Mouse (Mus musculus) CH12.LX (cell line): ENCODE data around the gene Lin7c. TPM values are rescaled to one million over a fixed set of nuclear protein-coding genes. Genes with fewer than 3 reads are reported as not detected.

ENCODE experiments used
- DNase-seq: peaks from one replicate; pipeline ENCODE4 v3.0.0-alpha.2; 2013; ENCODE audit errors: extremely low read depth
- H3K27ac ChIP-seq: 2 replicates; pipeline ENCODE4 v1.5.1; 2012; ENCODE audit warnings: low read depth, mild to moderate bottlenecking, control low read depth, moderate library complexity; ENCODE audit not compliant: insufficient read depth
- H3K27me3 ChIP-seq: replicated peaks from 2 replicates; pipeline ENCODE3; 2012; ENCODE audit warnings: inconsistent platforms
- H3K36me3 ChIP-seq, 2 experiments: replicated peaks in 1 of 2; 2 replicates each; pipeline versions ENCODE3 to v1.6.1; 2012; ENCODE audit warnings: inconsistent platforms in 1 of 2, low read length in 1 of 2, mild to moderate bottlenecking in 1 of 2, mixed read lengths in 1 of 2, moderate library complexity in 1 of 2; ENCODE audit not compliant: control insufficient read depth in 1 of 2, insufficient read depth in 1 of 2
- H3K4me1 ChIP-seq, 2 experiments: 2 replicates each; pipeline ENCODE4 v1.6.1; 2012; ENCODE audit warnings: inconsistent platforms in 1 of 2, moderate library complexity in 1 of 2; ENCODE audit not compliant: insufficient read depth in 2 of 2, control insufficient read depth in 1 of 2
- H3K4me2 ChIP-seq: 2 replicates; pipeline ENCODE4 v1.6.1; 2012; ENCODE audit warnings: low read depth, mild to moderate bottlenecking, control low read depth; ENCODE audit not compliant: poor library complexity, insufficient read depth, severe bottlenecking
- H3K4me3 ChIP-seq, 3 experiments: fragments of 150-350 bp in 1 of 3; sonication (generic) in 1 of 3; replicated peaks in 1 of 3; 2 replicates each; pipeline versions ENCODE3 to v1.5.1; 2011 to 2012; ENCODE audit warnings: low read depth in 2 of 3, low read length in 2 of 3, mild to moderate bottlenecking in 2 of 3, moderate library complexity in 2 of 3, control low read depth in 1 of 3, improper control_type of control experiment in 1 of 3, inconsistent platforms in 1 of 3, mixed read lengths in 1 of 3; ENCODE audit not compliant: poor library complexity in 1 of 3
- H3K79me2 ChIP-seq: replicated peaks from 2 replicates; pipeline ENCODE4 v1.6.1; 2012; ENCODE audit warnings: mild to moderate bottlenecking, moderate library complexity; ENCODE audit not compliant: control insufficient read depth, poor library complexity, insufficient read depth, severe bottlenecking; ENCODE audit errors: extremely low read depth
- H3K9ac ChIP-seq: 2 replicates; pipeline ENCODE4 v1.6.1; 2012; ENCODE audit warnings: low read depth, mild to moderate bottlenecking, control low read depth, moderate library complexity; ENCODE audit not compliant: insufficient read depth
- H3K9me3 ChIP-seq: replicated peaks from 2 replicates; pipeline ENCODE3; 2012; ENCODE audit warnings: low read length, inconsistent platforms, mixed read lengths
- BHLHE40 ChIP-seq: IDR thresholded peaks from 2 replicates; pipeline ENCODE4 v1.6.1; 2011; ENCODE audit warnings: mild to moderate bottlenecking, low read depth, low read length, improper control_type of control experiment
- ETS1 ChIP-seq: conservative IDR thresholded peaks from 2 replicates; pipeline ENCODE4 v1.6.1; 2012; ENCODE audit warnings: low read depth, mild to moderate bottlenecking, inconsistent platforms, low read length, improper control_type of control experiment, moderate library complexity
- HCFC1 ChIP-seq: IDR thresholded peaks from 2 replicates; pipeline ENCODE4 v1.6.1; 2012; ENCODE audit warnings: low read depth, mild to moderate bottlenecking, inconsistent platforms, low read length, improper control_type of control experiment
- IRF4 ChIP-seq: IDR thresholded peaks from 2 replicates; pipeline ENCODE4 v1.6.1; 2014; ENCODE audit warnings: low read depth, mild to moderate bottlenecking, inconsistent platforms, low read length, improper control_type of control experiment
- MAZ ChIP-seq: IDR thresholded peaks from 2 replicates; pipeline ENCODE4 v1.6.1; 2012; ENCODE audit warnings: low read depth, mild to moderate bottlenecking, inconsistent platforms, low read length, improper control_type of control experiment, moderate library complexity
- MEF2A ChIP-seq: IDR thresholded peaks from 2 replicates; pipeline ENCODE4 v1.6.1; 2014; ENCODE audit warnings: low read depth, mild to moderate bottlenecking, inconsistent platforms, low read length, improper control_type of control experiment, borderline replicate concordance
- NELFE ChIP-seq: IDR thresholded peaks from 2 replicates; pipeline ENCODE4 v1.6.1; 2011; ENCODE audit warnings: low read depth, low read length, improper control_type of control experiment
- USF1 ChIP-seq: IDR thresholded peaks from 2 replicates; pipeline ENCODE4 v1.6.1; 2014; ENCODE audit warnings: low read depth, mild to moderate bottlenecking, inconsistent platforms, low read length, improper control_type of control experiment
- USF2 ChIP-seq: conservative IDR thresholded peaks from 2 replicates; pipeline ENCODE4 v1.6.1; 2011; ENCODE audit warnings: low read depth, low read length, improper control_type of control experiment
- ZC3H11A ChIP-seq: IDR thresholded peaks from 2 replicates; pipeline ENCODE4 v1.6.1; 2012; ENCODE audit warnings: low read depth, mild to moderate bottlenecking, inconsistent platforms, low read length, improper control_type of control experiment
- ZNF384 ChIP-seq: IDR thresholded peaks from 2 replicates; pipeline ENCODE4 v1.6.1; 2012; ENCODE audit warnings: low read depth, low read length, improper control_type of control experiment, inconsistent platforms
- dilution Hi-C: fragments of 300-500 bp; cut with MboI; formaldehyde crosslinking; loops from 2 replicates; pipeline ENCODE4 v1.14.3; 2020; ENCODE audit warnings: low sequenced_read_pairs; ENCODE audit not compliant: extremely low pct_unique_long_range_greater_than_20kb, extremely low pct_ligation_motif_present
- in situ Hi-C: fragments of 300-500 bp; cut with MboI; formaldehyde crosslinking; loops from 3 replicates; pipeline ENCODE4 v1.14.3; 2019; ENCODE audit warnings: low sequenced_read_pairs, low pct_ligation_motif_present, low pct_unique_long_range_greater_than_20kb, mixed read lengths
- polyA plus RNA-seq: library from polyadenylated mRNA; unstranded; fragments of >175 nt; gene quantifications from 2 replicates; pipeline ENCODE4 v1.2.1, GENCODE M21; 2012; ENCODE audit warnings: low read depth; ENCODE audit not compliant: insufficient read length
- total RNA-seq, 2 experiments: library from RNA; depleted of rRNA; stranded (reverse); fragments of 300-350 nt in 1 of 2; fragments of >200 nt in 1 of 2; gene quantifications; 2 replicates each; pipeline ENCODE4 v1.2.3; 2012 to 2014

Lin7c gene
- total and polyA plus RNA-seq, 3 experiments, result 29.7 to 75.0 (median 52.3) TPM

DNA sequence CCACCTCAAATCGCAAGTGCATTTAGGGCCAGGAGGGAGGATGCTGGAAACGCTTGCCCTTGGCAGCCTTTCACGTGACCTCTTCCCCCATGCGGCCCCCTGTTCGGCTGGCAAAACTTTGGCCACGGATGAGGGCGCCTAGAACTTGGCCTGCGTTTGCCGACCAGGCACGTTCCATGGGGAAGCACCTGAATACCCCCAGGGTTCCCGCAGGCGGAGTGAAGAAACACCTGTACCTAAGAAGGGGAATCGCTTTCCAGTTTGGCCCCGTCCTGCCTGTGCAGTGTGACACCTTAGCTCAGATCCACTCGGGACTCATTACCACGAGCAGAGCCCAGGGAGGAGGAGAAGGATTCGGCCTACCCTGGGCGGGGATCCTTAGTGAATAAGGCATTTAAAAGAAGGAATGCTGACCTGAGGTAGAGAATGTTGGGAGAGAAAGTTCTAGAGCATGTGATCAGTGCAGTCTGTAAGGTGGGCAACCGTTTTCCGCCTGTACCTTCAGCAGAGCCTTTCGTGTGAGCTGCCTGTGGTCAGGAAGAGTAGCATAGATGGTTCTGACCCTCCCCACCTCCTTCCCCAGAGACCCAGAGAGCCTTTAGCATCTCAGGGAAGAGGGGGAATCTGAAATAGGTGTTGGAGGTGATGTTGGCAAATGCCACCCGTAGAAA lies 28.1 kb downstream of the Lin7c start:
- Histone ChIP-seq H3K79me2 (no peaks in the 10 kb centered on the region; the same call in 1 of the 2 replicates), H3K27ac (no peak overlapping the region), H3K36me3 (no peaks in the 10 kb centered on the region), H3K4me2 (peak overlapping the region; percentile 78), H3K4me3 (peak overlapping the region; percentile 44 to 84 (median 78))
- in situ Hi-C loops (loop anchor here (25.0 kb wide), 2 partner anchors 144 to 644 kb away; no protein-coding TSS in a partner anchor), dilution Hi-C loops (no loop called here)
- DNase-seq, result no peak
- no peak for TF ChIP-seq HCFC1
- 0 out of 2 replicates have a peak, but pooled peaks have one; percentile 16 for TF ChIP-seq ETS1
- peak; percentile 23; the same call in 1 of the 2 replicates for TF ChIP-seq USF1
- peak; percentile 85 for TF ChIP-seq BHLHE40
- TF ChIP-seq, all 38 proteins: peak for 3
- no peaks in the 10 kb centered on the region for H3K9me3 ChIP-seq
- H3K27me3 ChIP-seq, result peaks cover 1% of the 10 kb centered on the region
- peak overlapping the region; percentile 42; the same call in 1 of the 2 replicates for H3K9ac ChIP-seq
- H3K4me1 ChIP-seq, result peaks cover 3 to 26% of the 10 kb centered on the region in 2 experiments; a peak in 3 of 4 replicates

DNA sequence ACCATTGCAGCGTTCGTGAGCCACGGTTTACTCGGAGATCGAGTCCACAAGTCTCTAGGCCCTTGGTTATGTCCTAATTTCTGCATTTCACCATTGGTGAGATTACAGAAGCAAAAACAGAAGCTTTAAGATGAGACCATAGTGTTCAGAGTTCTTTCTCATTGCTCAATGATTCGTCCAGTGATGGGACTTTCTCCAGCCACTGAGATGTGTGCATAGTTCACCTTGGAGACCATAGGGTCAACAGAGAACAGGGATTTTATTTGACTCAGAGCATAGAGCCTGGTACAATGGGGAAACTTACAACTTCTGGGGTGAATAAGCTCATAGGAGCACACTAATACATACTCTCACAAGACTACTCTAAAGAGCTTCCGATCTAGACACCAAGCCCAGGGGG lies 29.8 kb downstream of the Lin7c start:
- no peaks in the 10 kb centered on the region; the same call in 1 of the 2 replicates for H3K79me2 ChIP-seq
- H3K36me3 ChIP-seq, result peaks cover 0 to under 1% of the 10 kb centered on the region in 2 experiments
- no peak overlapping the region for H3K4me3 ChIP-seq
- no peak overlapping the region for H3K9ac ChIP-seq
- DNase-seq, result no peak
- in situ Hi-C loops (loop anchor here (25.0 kb wide), 2 partner anchors 142 to 642 kb away; no protein-coding TSS in a partner anchor), dilution Hi-C loops (no loop called here)
- no peak for TF ChIP-seq NELFE
- TF ChIP-seq ZNF384, result no peak
- no peak for TF ChIP-seq MEF2A
- TF ChIP-seq MAZ, result no peak
- TF ChIP-seq USF1, result no peak
- no peak for TF ChIP-seq IRF4
- no peak for TF ChIP-seq ZC3H11A
- TF ChIP-seq USF2, result no peak
- no peak overlapping the region for H3K4me2 ChIP-seq
- H3K4me1 ChIP-seq, result peaks cover 3 to 26% of the 10 kb centered on the region in 2 experiments; a peak in 3 of 4 replicates
- H3K9me3 ChIP-seq, result no peaks in the 10 kb centered on the region
- no peaks in the 10 kb centered on the region for H3K27me3 ChIP-seq
- no peak overlapping the region for H3K27ac ChIP-seq
